Mouse (Mus musculus) cerebellum, adult 8-10 months (tissue): ENCODE results near the gene Atn1.

Source experiments
- DNase-seq: peaks from one replicate; pipeline ENCODE4 v3.0.0; 2022

The Atn1 gene

DNA sequence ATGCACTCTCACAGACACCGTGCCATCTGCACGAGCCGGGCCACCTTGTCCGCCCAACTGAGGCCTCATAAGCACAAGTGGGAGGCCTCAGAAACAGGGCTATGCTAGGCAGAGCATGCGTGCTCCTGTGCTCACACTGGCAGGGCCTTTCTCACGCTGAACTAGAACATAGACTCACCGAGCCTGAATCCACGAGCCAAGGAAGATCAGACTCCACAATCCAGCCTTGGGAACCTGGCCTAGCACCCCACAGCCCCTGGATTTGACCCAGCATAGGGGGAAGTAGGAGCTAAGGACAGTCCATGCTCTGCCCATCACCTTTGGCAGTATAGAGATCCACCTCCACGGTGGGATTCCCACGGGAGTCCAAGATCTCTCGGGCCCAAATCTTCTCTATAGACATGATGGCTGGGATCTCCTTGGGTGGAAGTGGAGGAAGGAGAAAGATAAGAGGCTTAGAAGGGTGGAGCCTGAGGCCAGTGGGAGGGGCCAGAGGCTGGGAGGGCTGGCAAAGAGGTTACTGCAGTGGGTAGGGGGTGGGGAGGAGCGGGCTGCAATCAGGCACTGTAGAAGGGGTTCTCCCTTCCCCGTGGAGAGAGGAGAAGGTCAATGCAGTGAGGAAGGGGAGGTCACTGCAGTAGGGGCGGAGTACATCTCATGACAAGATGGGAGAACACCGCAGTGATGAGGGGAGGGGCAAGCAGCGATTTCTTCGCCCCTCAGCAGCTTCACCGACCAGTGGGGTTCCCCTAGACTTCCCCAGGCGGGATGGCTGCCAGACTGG, 11.8 kb upstream of the Atn1 start:
- DNase-seq: peak; percentile 74

DNA sequence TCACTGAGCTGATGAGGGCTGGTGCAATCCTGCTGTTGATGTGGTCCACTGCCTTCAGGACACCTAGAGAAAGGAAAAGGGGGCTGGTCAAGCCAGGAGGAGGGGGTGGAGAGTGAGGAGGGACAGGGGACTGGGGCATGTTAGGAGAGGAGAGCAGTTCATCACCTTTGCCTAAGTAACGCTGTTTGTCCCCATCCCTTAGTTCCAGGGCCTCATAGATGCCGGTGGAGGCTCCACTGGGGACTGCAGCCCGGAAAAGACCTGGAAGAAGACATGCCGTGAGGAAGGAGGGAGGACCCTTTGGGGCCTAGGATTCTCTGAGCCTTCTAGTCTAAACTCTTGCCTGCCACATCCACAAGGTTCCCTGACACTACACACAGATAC, 11.2 kb upstream of the Atn1 start:
- DNase-seq: no peak

DNA sequence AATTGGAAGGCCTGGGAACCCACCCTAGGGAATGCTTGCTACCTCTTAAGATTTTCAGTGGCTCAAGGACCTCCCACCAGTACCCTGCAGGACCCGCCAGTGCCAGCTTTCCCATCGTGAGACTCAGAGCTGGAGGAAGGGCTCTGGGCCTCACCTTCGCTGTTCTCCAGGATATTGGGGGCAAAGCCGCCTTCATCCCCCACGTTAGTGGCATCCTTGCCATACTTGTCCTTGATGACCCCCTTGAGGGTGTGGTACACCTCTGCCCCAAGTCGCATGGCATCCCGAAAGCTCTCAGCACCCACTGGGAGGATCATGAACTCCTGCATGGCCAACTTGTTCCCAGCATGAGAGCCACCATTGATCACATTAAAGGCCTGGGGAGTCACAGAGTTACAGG, 9.6 kb upstream of the Atn1 start:
- DNase-seq: no peak

GRCm38 (mm10) chr6:124759259-124759658, 2.9 kb upstream of the Atn1 start:
- DNase-seq: peak; percentile 88

DNA sequence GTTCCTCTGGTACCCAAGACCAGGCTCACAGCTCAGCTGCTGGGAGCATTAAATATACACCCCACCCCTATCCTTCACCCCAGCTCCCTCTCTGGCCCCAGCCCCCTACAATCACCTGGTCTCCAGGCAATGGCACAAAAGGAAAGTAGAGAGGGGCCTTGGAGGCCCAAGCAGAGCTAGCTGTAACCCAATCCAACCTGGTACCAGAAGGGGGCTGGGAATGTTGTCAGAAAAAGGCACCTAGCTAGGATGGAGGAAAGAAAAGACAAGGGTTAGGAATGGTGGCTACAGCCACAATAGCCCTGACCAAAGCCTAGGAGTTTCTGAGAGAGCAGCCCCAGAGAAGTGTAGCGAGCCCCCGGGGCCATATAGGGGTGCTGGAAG, 2.5 kb upstream of the Atn1 start:
- DNase-seq: no peak

DNA sequence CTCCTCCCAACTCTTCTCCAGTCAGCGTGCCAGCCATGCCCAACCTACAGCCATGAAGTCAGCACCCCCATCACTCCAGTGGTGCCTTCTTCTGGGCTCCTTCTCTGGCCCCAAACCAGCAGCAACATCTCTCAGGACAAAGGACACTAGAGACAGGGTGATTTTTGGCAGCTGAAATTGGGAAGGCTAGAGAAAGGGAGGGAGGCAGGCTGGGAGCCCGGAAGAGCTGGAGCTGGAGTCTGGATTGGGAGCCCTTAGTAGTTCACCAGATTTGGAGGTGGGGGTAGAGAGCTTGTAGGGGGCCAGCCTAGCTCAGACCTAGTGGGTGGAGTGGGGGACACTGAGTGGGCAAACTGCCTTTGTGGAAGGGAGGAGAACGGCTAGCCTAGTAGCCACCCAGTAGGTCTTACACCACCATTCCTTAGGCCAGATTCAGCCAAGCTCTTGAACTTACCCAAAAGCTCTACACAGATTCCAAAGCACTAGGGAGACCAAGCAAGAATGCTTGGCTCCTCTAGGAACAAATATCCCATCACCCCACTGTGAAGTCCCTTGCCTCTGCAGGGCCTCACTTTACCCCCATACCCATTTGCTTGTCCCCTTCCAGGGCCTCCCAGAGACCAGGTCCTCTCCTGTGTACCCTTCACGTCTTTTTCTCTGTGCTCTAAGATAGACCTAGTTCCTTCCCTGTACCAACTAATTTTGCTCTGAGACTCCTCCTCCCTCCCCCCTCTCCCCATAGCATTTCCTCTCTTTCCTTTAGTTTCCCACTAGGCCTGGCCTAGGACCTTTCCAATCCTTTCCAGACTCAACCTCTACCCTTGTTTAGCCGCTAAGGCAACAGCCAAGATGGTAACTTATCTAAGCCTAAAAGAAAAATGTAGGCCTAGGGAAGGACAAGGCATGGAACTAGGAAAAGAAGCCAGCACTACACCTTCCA, 1.9 kb upstream of the Atn1 start:
- peak; percentile 68 for DNase-seq

DNA sequence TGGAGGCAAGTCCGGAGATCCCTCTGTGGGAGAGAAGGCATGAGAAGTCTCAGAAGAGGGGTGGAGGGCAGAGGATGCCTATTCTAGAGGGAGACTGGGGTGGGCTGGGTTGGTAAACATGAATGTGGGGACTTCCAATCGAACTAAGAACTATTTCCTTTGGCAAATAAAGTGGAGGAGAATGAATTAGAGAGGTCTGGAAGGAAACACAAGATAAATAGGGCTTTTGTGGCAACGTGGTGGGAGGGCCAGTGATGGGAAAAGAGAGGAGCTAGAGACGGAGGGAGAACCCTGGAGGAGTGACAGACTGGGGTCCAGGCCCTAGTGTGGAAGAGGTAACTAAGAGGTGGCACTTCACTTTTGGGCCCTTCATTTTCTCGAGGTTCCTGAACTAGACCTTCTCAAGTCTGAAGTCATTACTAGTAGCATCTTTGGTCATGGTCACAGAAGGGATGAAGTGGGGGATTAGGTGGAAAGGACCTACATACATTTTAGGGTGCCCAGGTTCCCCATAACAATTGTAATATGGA, 1.1 kb upstream of the Atn1 start:
- DNase-seq: no peak

DNA sequence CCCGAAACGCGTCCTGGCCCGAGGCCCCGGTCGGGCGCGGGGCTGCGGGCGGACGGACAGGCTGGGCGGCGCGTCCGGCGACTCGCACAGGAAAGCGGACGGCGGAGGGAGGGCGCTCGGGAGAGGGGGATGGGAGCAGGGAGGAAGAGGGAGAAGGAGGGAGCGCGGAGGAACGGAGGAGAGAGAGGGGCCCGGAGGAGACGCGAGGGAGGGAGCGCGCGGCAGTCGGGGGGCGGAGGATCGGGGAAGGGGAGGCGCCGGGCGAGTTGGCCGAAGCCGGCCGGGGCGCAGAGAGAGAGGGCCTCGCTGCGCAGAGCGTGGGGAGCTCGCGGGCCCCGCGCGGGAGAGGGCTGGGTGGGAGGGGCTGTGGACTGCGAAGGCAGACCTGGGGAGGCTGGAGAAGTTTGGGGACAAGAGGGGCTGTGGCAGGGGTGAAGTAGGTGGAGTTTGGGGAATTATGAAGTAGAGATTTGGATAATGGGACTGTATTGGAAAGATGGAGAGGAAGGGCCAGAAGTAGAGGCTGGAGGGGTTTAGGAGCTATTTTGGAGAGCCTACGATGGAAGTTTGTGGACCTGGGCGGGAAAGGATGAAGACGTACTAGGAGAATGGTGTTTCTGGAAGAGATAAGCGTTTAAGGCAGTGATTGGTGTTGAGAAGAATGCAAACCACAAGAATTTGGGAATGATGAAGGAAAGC, 477 bp upstream of the Atn1 start:
- DNase-seq: peak; percentile 82

- DNase-seq: no peak
Measured at GRCm38 (mm10) chr6:124755306-124755705, 1.0 kb downstream of the Atn1 start.

GRCm38 (mm10) chr6:124753861-124754260, 2.5 kb downstream of the Atn1 start:
- no peak for DNase-seq

DNA sequence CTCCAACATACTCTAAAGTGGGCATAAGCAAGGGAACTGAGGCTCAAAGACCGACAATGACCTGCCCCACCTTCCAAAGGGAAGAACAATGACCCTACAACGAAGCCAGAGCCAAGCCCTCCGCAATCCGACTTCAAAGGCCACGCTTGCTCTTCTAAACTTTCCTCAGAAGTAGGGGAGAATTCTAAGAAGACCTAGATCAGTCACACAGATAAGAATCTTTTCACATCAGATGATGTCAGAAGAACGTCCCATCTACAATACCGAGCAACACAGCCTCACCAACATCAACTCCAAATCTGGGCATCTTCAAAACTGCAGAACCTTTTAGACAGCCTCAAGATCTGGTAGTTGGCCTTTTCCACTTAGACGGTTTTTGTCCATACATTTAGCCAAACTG, 5.9 kb downstream of the Atn1 start:
- no peak for DNase-seq

GRCm38 (mm10) chr6:124746654-124747632, 9.4 kb downstream of the Atn1 start:
- peak; percentile 39 for DNase-seq

DNA sequence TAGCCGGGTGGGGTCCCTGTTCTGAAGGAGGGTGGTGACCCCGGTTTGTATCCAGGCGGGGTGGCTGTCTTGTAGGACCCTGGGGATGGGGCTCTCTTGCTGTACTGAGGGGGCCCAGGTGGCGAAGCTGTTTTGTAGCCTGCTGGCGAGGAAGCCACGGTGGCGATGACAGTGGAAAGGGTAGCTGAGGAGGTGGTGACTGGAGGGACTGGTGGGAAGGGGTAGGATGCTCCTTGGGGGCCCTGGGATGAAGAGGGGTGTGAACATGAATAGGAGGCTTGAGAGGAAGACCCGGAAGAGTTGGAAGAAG, 10.1 kb downstream of the Atn1 start:
- no peak for DNase-seq

DNA sequence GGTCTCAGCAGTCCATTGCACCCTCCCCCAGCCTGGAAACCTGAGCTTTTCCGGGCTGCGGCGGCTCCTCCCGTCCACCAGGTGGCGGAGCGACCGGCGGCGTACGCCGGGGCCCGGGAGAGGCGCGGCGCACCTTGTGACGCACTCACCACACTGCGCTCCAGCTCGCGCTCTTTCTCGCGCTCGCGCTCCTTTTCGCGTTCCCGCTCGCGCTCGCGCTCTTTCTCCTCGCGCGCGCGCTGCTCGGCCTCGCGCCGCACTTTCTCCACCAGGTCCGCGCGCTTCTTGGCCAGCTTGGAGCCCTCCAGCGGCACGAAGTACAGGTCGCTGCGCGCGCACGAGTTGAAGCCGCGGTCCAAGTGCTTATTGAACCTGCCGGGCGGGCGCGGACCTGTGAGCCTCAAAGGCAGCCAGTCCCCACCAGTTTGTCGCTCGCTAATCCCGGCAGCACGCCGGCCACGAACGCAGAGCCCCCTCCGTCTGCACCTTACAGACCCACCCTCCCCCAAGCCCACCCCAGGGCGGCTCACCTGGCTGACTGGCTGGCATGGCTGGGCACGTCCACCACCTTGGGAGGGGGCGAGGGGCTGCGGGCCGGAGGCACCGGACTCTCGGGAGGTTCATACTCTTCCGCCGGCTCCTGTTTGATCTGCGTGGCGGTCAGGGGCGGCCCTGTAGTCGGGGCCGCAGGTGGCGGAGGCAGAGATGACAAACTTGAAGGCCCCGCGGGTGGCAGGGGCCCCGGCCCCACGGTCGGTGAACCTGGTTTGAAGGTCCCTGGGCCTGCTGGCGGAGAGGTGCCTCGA, 10.6 kb downstream of the Atn1 start:
- peak; percentile 96 for DNase-seq

DNA sequence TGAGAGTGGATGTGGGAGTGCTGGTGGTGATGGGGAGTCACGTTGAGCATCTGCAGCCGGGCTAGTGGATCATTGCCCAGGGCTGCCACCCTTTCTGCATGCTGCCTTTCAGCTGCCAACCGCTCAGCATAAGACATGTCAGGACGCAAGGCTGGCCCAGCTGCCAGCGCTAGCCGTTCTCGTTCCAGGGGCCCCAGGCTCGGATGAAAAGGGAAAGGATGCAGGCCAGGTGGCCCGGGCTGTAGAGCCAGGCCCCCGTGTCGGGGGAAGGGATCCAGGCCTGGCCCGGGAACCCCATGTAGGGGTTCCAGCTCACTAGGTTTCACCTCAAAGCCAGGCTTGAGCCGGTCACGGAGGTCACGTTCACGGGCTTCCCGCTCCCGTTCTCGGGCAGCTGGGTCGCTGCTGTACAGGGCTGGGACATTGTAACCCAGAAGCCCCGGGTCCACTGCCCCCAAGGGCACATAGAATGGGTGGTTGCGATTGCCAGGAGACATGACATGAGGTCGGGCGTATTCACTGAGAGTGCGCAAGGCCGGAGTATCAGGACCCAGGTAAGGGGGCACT, 11.5 kb downstream of the Atn1 start:
- DNase-seq: peak; percentile 72

- DNase-seq: peak; percentile 27
Measured at GRCm38 (mm10) chr6:124743647-124744046, 12.7 kb downstream of the Atn1 start.

GRCm38 (mm10) chr6:124742839-124743514, 13.3 kb downstream of the Atn1 start:
- DNase-seq: peak; percentile 39

DNA sequence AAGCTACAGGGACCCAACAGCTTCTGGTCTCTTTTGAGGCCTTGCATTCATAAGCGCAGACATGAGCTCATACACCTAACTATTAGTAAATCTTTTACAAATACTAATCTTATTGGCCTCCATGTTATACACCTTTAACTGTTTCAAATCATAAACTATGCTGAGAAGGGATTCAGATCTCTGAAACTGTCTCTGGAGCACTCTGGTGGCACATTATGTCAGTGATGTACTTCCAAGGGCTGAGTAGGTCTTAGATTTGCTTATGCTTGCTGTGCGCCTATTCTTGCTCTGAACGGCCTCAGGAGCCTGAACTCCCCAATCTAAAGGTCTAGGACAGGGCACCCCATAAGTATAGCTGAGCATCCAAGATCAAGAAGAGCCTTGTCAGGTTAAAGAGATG, 14.5 kb downstream of the Atn1 start:
- peak; percentile 27 for DNase-seq

DNA sequence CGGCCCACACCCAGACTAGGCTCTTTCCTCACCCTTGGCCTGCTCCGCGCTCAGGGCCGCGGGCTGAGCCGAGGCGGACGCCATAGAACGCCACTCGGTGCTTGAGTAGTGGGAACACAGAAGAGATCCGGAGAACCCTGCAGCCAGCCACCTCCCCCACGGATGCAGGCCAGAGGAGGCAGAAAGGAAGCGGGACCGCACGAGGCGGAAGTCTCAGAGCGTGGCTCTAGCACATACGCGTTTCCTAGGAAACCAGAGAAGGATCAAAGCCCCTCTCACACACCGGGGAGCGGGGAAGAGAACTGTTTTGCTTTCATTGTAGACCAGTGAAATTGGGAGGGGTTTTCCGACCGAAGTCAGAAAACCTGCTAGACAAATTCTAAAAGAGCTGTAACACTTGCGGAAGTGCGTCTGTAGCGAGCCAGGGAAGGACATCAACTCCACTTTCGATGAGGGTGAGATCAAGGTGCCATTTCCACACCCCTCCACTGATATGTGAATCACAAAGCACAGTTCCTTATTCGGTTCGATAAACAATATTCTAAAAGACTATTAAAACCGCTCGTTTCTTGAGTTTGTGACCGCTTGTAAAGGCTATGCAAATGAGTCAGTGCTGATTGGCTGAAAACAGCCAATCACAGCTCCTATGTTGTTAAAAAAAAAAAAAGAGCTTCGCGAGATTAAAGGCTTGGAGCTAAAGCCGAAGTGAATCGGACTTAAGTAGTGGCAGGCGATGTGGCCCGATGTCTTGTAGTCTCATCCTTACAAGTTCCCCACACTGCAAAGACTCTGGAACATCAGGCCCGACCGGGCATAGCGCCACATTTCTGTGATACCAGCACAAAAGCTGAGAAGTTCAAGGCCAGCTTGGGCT, 15.2 kb downstream of the Atn1 start, which contains the start of gene Grcc10:
TSS of gene Grcc10 (minus strand) at position 487 of the 874 bp plus-strand sequence.
- peak; percentile 83 for DNase-seq
